24 mouse cellular contexts compared by ENCODE assay signal in genomic region chr5:128958916-128959315, GRCm38 (mm10). TPM values are rescaled to one million over a fixed set of nuclear protein-coding genes. Genes with fewer than 3 reads are reported as not detected.
DNase-seq lines count a peak whose midpoint lies in the region; TF ChIP-seq lines count a peak whose summit lies in the region.
"Had no signal": no experiment of that assay in that cellular context is flagged by ENCODE, and none has a peak within 500 bp of the region (broad histone marks: within the 10 kb centered on the region; RNA-seq: fewer than 3 reads in every experiment).

No protein-coding gene starts in this region.

- DNase-seq in R1 (ENCODE audit: low read depth, low spot score) (peak; percentile 60), ZHBTc4 (ENCODE audit: low read depth, low spot score) (peak; percentile 56), liver (no peak)
- DNase-seq in spleen, postnatal 14 days (ENCODE audit: low spot score in 2 of 2), result no peak
- no peak for DNase-seq in right cerebral cortex, postnatal 4 days
- DNase-seq: adrenal gland, adult 2 months; adrenal gland, adult 8-10 months; adrenal gland, postnatal 10 days; adrenal gland, postnatal 14 days; adrenal gland, postnatal 25 days; adrenal gland, postnatal 36 days; B cell, adult 2 months; cerebellum, adult 11 months; cerebellum, adult 11-12 months; cerebellum, adult 18-20 months; cerebellum, adult 2 months; cerebellum, adult 8-10 months; cerebellum, adult 9-10 months had no signal

- no peak overlapping the region for H3K9ac ChIP-seq in ES-Bruce4 (ENCODE audit: low read depth, poor library complexity, severe bottlenecking)

- no peaks in the 10 kb centered on the region for H3K4me1 ChIP-seq in ES-Bruce4 (ENCODE audit: control insufficient read depth, insufficient read depth, low read length)

- peaks cover 7% of the 10 kb centered on the region for H3K9me3 ChIP-seq in ES-Bruce4 (replicated peaks; ENCODE audit: control insufficient read depth, insufficient read depth, low read length, poor library complexity, severe bottlenecking)

- no peak for TF ChIP-seq CTCF in ES-Bruce4 (IDR thresholded peaks at IDR 0.05; ENCODE audit: low read depth, low read length)

- no peak for TF ChIP-seq EP300 in ES-Bruce4 (IDR thresholded peaks at IDR 0.05; ENCODE audit: insufficient read depth, low read depth, low read length)

- H3K27ac ChIP-seq in ES-Bruce4 (ENCODE audit: insufficient read depth, low read length), result peak overlapping the region; percentile 12; the same call in 1 of the 2 replicates

- TF ChIP-seq POLR2A in ES-Bruce4 (IDR thresholded peaks at IDR 0.05; ENCODE audit: insufficient read depth, low read length), result no peak

- no peaks in the 10 kb centered on the region for H3K27me3 ChIP-seq in ES-Bruce4 (ENCODE audit: control insufficient read depth, insufficient read depth, low read length, poor library complexity, severe bottlenecking)
- H3K27me3 ChIP-seq: CH12.LX, Patski had no signal

- no peak overlapping the region for H3K4me3 ChIP-seq in ES-Bruce4 (ENCODE audit: low read depth, low read length)

- no peaks in the 10 kb centered on the region for H3K36me3 ChIP-seq in ES-Bruce4 (ENCODE audit: control insufficient read depth, insufficient read depth, low read length, poor library complexity, severe bottlenecking)
- H3K36me3 ChIP-seq: G1E had no signal

RNA-seq across cellular contexts. Expression of gene Rimbp2, which starts 5.6 kb away (rescaled TPM):
- polyA plus RNA-seq in ES-Bruce4 (2011; ENCODE audit: insufficient read depth, insufficient read length, low read depth, missing spikeins), result 0.33 and 0.40 TPM in 2 replicates
- polyA plus RNA-seq: activated CD4-positive, CD25-positive, alpha-beta regulatory T cell, adult 4 months; C2C12; G1E; Patski had no signal

RNA-seq across cellular contexts. Expression of gene Stx2, which starts 49.5 kb away (rescaled TPM):
- 19.8 and 25.9 TPM in 2 replicates for polyA plus RNA-seq in ES-Bruce4 (2011; ENCODE audit: insufficient read depth, insufficient read length, low read depth, missing spikeins)

Comparison
In these comparisons a context has a peak if more than half of its experiments do, and no peak if none do; other contexts are left out.
1. DNase-seq: peak in R1 (single experiment) and ZHBTc4 (single experiment); none in spleen, postnatal 14 days (0 of 2), liver (single experiment) and right cerebral cortex, postnatal 4 days (single experiment).